Mouse (Mus musculus): ENCODE measurements around the gene Mpped2. TPM values are rescaled to one million over a fixed set of nuclear protein-coding genes. Genes with fewer than 3 reads are reported as not detected.

Mpped2 gene
- polyA plus RNA-seq, 1 experiment from 2014 or later = 197 TPM

DNA sequence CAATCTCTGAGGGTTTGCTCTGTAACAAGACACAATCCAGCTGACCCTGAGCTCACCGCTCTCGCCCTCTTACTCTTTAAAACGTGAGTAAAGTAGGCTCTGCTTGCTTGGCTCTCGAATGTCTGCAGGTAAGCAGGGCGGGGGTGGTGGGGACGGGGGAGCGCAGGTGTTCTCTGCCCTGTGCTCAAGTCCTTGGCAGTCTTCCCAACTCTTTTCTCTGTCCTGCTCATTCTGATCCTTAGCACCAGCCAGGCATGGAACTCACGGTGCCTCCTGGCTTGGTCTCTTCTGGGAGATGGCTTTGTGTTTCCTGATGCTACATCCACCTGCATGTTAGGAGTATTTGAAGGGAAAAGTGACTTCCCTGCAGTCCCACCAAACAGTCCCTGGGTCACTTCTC lies 158.4 kb downstream of the Mpped2 start:
- no peak for ATAC-seq
- H3K27me3 ChIP-seq = no peaks in the 10 kb centered on the region
- no peak overlapping the region for H3K4me3 ChIP-seq
- H3K27ac ChIP-seq = no peak overlapping the region
- no peak overlapping the region for H3K9ac ChIP-seq
- H3K4me1 ChIP-seq = peaks cover 57% of the 10 kb centered on the region
- no peak overlapping the region for H3K4me2 ChIP-seq
- no peaks in the 10 kb centered on the region for H3K36me3 ChIP-seq (ENCODE audit: poor library complexity, severe bottlenecking)
- H3K9me3 ChIP-seq (replicated peaks) = no peaks in the 10 kb centered on the region
- WGBS = 78% methylated on average over 8 of the region's 8 CpGs

DNA sequence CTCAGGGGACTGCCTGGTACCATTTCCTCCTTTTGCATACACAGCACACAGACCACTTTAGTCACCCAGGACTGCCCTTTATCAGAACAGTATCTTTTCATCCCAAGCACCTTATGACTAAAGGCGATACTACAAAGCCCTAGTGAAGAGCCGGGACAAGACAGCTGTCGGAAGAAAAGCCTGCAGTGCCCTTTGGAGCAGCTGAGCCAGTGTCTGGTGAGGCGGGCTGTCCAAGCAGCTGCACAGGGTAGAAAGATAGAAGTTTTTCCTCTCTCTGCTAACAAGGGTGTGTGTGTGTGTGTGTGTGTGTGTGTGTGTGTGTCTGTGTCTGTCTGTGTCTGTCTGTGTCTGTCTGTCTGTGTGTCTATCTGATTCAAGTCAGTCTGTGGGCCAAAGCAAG lies 161.1 kb downstream of the Mpped2 start:
- H3K9me3 ChIP-seq (replicated peaks) = no peaks in the 10 kb centered on the region
- 31% methylated on average over 4 of the region's 4 CpGs for WGBS
- H3K4me3 ChIP-seq = no peak overlapping the region
- 0 out of 2 replicates have a peak overlapping the region, but pooled peaks have one; percentile 27 for H3K4me2 ChIP-seq
- H3K4me1 ChIP-seq = peaks cover 72% of the 10 kb centered on the region
- 0 out of 2 replicates have a peak, but pooled peaks have one; percentile 5 for ATAC-seq
- no peaks in the 10 kb centered on the region for H3K27me3 ChIP-seq
- peak overlapping the region; percentile 45; the same call in 1 of the 2 replicates for H3K27ac ChIP-seq
- 0 out of 2 replicates have a peak overlapping the region, but pooled peaks have one; percentile 12 for H3K9ac ChIP-seq
- H3K36me3 ChIP-seq (ENCODE audit: poor library complexity, severe bottlenecking) = no peaks in the 10 kb centered on the region

DNA sequence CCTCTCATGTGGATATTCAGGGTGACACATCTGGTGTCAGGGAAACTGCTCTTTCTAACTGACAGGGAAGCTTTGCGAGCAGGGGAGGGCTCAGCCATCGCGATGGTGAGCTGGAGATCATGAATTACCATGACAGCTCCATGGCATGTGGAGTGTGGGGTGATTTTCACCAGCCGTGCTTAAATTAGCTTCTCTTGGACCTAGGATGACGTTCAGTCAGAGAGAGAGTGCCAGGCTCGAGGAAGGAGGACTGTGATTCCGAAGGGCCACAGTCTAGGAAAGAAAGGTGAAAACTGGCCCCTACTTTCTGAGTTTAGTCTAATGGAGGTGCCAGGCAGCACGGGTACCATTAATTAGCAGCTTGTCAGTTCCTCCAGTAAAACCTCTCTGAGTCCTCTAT lies 161.7 kb downstream of the Mpped2 start:
- Histone ChIP-seq H3K9me3 (replicated peaks) (no peaks in the 10 kb centered on the region), H3K4me1 (peaks cover 66% of the 10 kb centered on the region), H3K27ac (peak overlapping the region; percentile 45), H3K4me2 (peak overlapping the region; percentile 27), H3K4me3 (no peak overlapping the region), H3K36me3 (ENCODE audit: poor library complexity, severe bottlenecking) (no peaks in the 10 kb centered on the region), H3K9ac (0 out of 2 replicates have a peak overlapping the region, but pooled peaks have one; percentile 12), H3K27me3 (no peaks in the 10 kb centered on the region)
- 22% methylated on average over 8 of the region's 8 CpGs for WGBS
- peak; percentile 31 for ATAC-seq

DNA sequence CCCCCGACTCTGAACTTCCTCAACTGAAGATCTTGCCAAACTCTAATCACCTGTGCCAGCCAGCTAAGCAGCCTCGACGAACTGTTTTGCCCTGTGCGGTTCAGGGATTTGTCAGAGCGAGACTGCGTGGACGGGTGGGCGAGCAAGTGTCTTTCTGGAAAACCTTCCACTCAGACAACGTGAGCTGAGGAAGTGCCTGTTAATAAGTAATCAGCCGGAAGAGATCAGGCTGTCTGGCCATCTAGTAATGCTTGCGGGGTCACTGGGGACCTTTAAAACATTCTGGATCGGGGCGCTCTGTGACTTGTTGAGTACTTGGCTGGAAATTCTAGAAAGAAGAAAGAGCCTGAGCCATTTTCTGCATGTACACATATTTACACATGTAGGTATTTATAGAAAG lies 162.1 kb downstream of the Mpped2 start:
- Histone ChIP-seq H3K27ac (peak overlapping the region; percentile 45), H3K27me3 (no peaks in the 10 kb centered on the region), H3K9me3 (replicated peaks) (no peaks in the 10 kb centered on the region), H3K9ac (no peak overlapping the region), H3K4me3 (no peak overlapping the region), H3K4me2 (peak overlapping the region; percentile 27), H3K4me1 (peaks cover 65% of the 10 kb centered on the region), H3K36me3 (ENCODE audit: poor library complexity, severe bottlenecking) (no peaks in the 10 kb centered on the region)
- peak; percentile 11 for ATAC-seq
- WGBS = 35% methylated on average over 13 of the region's 13 CpGs

DNA sequence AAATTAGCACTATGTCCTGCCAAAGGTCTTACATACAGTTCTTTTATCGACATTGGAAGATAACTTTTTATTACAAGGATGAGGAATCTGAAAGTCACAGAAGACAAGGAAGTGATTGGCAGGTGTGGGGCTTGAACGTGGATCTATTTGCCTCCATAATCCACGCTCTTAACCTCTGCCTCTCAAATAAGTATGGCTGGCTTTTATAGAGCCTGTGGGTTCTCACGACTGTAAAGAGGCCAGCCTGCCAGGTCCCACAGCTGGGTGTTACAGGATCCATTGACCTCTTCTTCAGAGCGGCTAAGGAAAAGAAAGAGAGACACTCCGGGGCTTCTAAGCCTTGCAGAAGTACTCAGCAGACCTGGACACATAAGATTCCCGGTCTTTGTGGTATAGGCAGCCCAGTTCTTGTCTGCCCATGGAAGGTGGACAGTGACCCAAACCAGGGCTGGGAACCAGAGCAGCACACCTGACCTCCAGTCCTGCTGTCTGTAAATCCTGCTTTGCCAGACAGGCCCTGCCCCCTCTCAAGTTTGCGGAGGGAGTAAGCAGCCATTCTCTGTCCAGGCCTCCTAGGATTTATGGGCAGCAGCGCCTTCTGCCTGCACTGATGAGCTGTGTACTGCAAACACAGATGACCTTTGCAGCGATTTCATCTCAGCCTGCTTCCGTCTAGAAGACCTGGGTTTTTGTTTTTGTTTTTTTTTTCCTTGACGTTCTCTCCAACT lies 162.7 kb downstream of the Mpped2 start:
- Histone ChIP-seq H3K4me3 (no peak overlapping the region), H3K27me3 (no peaks in the 10 kb centered on the region), H3K4me2 (no peak overlapping the region; the same call in 1 of the 2 replicates), H3K9ac (peak overlapping the region; percentile 52; the same call in 1 of the 2 replicates), H3K36me3 (ENCODE audit: poor library complexity, severe bottlenecking) (no peaks in the 10 kb centered on the region), H3K27ac (peak overlapping the region; percentile 57), H3K9me3 (replicated peaks) (no peaks in the 10 kb centered on the region), H3K4me1 (peaks cover 71% of the 10 kb centered on the region)
- 15% methylated on average over 12 of the region's 12 CpGs for WGBS
- 0 out of 2 replicates have a peak, but pooled peaks have one; percentile 16 for ATAC-seq

DNA sequence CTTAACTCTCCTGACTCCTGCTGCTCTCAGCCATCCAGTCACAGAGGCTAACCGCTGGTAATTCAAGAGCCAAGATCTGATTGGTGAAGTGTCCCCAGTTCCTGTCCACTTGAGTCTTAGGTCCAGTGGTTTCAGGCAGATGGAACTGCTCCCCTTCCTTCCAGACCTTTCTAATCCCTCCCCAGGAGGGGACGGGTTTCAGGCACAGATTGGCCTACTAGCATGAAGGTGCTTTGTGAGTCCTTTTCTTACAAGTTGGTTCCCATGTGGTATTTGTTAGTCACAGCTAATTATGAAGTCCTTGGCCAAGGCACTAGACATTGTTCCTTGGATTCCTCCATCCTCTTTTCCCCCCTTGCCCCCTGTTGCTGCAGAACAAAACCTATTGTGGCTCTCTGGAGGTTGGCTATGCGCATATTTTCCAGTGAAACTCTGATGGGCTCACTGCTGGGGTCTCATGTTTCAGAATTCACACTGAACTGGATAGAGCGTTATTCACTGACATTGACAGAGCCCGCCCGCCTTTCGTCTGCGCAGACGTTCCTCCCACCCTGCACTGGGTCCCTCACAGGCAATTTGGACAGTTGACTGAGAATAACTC lies 163.4 kb downstream of the Mpped2 start:
- H3K4me2 ChIP-seq = peak overlapping the region; percentile 5; the same call in 1 of the 2 replicates
- H3K4me1 ChIP-seq = peaks cover 77% of the 10 kb centered on the region
- H3K27me3 ChIP-seq = no peaks in the 10 kb centered on the region
- no peak for ATAC-seq
- H3K9me3 ChIP-seq (replicated peaks) = no peaks in the 10 kb centered on the region
- peak overlapping the region; percentile 57 for H3K27ac ChIP-seq
- H3K36me3 ChIP-seq (ENCODE audit: poor library complexity, severe bottlenecking) = no peaks in the 10 kb centered on the region
- H3K9ac ChIP-seq = no peak overlapping the region
- no peak overlapping the region for H3K4me3 ChIP-seq
- WGBS = 12% methylated on average over 9 of the region's 9 CpGs

DNA sequence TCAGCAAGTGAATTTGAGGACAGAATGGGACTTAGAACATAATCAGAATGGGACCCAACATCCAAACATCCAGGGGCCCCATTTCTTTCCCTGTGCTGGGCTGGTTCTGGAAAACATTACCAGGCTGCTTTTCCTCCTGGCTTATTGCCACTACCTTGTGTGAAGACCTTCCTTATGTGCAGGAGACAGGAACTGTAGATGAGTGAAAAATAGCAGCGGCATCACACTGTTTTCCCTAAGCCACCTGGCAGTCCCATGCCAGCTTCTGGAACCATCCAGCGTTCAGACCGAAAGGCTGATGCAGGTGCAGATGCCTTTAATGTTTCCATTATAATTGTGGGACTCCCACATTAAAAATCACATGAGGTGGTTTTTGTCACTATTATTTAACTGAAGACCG lies 164.2 kb downstream of the Mpped2 start:
- H3K9ac ChIP-seq = no peak overlapping the region
- no peak for ATAC-seq
- H3K9me3 ChIP-seq (replicated peaks) = no peaks in the 10 kb centered on the region
- no peak overlapping the region for H3K4me3 ChIP-seq
- no peaks in the 10 kb centered on the region for H3K27me3 ChIP-seq
- no peak overlapping the region for H3K4me2 ChIP-seq
- no peak overlapping the region for H3K27ac ChIP-seq
- no peaks in the 10 kb centered on the region for H3K36me3 ChIP-seq (ENCODE audit: poor library complexity, severe bottlenecking)
- peaks cover 73% of the 10 kb centered on the region for H3K4me1 ChIP-seq
- 64% methylated on average over 4 of the region's 4 CpGs for WGBS

DNA sequence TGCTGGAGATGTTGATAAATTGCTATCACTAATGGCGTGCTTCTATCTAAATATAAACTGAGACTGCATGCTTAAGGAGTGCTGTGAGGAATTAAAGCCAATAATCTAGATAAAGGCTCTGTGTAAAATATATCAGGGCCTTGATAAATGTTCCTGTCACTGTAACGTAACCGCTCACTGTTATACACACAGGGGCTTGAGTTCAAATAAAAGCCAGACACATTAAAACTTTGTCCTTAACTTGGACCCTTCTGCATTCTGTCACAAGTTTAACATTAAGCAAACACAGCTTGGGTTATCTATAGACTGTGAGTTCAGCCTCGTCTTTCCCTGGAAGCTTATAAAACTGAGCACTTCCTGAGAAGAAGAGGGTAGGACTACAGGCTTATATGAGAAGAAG lies 164.6 kb downstream of the Mpped2 start:
- no peak for ATAC-seq
- 87% methylated on average over 4 of the region's 4 CpGs for WGBS
- peaks cover 73% of the 10 kb centered on the region for H3K4me1 ChIP-seq

DNA sequence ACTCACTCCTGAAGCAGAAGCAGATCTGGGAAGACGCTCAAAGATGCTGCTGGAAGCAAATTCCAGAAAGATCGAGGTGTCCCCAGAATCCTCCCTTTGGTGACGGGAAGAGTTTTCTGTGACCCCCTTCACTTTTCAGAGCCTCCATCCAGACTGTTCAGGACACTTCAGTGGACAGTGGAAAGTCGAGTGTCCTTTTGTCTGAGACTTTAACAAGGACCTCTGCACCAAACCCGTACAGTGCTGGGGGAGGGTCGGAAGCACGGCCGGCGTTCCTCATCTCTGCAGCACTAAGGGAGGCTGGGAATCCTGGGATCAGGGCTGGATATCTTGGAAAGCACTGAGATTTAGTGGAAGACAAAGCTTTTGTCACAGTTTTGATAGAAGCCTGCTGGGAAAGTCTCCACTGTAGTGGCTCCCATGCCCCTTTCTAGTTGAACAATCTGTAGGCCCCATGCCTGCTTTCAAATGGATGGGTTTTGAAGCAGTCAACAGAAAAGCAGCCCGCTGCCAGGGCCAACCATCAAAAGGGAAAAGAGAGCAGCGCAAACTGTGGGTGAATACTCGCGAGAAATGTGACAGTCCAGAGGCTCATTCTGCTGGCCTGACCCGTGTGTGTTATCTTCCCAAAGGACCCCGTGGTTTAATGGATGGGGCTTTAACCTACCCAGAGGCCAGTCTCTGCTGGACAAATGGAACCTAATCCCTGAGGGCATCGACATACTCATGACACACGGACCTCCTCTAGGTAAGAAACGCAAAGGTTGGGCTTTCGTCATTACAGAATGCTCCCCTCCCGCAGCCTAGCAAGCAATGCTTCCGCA lies 168.0 kb downstream of the Mpped2 start:
- Histone ChIP-seq H3K27me3 (no peaks in the 10 kb centered on the region), H3K9me3 (replicated peaks) (no peaks in the 10 kb centered on the region), H3K27ac (peak overlapping the region; percentile 33; the same call in 1 of the 2 replicates), H3K4me1 (peaks cover 44% of the 10 kb centered on the region), H3K36me3 (ENCODE audit: poor library complexity, severe bottlenecking) (peaks cover 26% of the 10 kb centered on the region), H3K4me3 (no peak overlapping the region), H3K9ac (no peak overlapping the region), H3K4me2 (no peak overlapping the region)
- WGBS = 56% methylated on average over 21 of the region's 21 CpGs
- ATAC-seq = peak; percentile 51; the same call in 1 of the 2 replicates

More for the DNA sequence above, 164.6 kb downstream of the Mpped2 start:
- Histone ChIP-seq H3K27ac (no peak overlapping the region), H3K27me3 (no peaks in the 10 kb centered on the region), H3K9ac (no peak overlapping the region), H3K9me3 (replicated peaks) (no peaks in the 10 kb centered on the region), H3K36me3 (ENCODE audit: poor library complexity, severe bottlenecking) (0 out of 2 replicates have a peak, but pooled peaks cover 3% of the 10 kb centered on the region), H3K4me2 (no peak overlapping the region), H3K4me3 (no peak overlapping the region)

DNA sequence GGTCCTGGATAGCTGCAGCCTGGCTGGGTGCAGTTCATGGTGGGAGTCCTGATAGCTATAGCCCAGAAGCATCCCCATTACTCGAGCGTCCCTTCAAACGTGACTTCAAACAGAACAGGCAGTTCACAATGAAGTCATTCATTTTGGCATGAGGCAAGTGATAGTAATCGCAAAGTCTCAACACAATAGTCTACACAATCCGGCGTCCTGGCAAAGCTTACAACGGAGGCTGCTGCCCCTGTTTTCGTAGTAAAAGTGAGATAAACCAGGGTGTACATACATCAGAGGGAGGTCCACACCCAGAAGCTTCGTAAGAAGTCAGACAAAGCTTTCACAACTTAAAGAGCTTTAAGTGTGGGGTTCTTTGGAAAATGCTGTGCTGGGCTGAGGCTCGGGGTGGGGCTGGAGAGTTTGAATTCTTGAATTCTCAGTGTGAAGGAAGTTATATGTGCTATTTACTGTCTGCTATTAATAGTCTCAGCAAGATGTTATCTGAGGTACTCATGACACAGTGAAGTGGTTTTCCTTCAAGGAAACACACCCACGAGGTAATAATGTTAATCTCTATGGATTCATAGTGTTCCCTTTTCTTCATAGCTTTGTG lies 170.1 kb downstream of the Mpped2 start:
- WGBS = 59% methylated on average over 11 of the region's 11 CpGs
- no peak overlapping the region for H3K27ac ChIP-seq

DNA sequence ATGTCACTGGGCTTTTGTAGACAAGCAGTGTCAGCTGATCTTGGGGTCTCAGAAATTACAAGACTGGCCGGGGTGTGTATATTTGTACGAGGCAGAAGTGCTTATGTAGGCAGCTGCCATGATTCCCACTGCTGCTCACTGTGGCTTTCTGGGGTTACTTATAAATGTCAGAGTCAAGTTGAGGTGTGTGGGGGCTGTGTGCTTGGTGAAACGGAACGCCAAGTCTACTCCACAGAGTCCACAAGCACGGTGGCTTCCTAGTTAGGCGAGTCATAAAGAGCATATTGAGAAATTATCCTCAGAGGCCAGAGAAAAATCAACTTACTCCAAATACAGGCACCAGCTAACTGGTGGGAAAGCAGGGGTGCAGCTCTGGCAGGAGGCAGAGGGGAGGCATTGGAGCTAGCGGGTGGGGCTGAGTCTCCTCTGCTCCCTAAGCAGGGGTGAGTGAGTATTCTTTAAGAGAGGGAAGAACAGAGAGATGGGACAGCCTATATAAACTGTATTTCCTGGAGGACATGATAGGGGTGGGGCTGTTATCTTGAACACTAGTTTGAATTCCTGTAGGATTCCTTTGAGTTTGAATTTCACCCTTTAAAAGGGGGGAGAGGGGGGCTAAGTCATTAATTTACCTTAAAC lies 172.2 kb downstream of the Mpped2 start:
- Histone ChIP-seq H3K9ac (no peak overlapping the region), H3K4me3 (no peak overlapping the region), H3K4me1 (peaks cover 21% of the 10 kb centered on the region), H3K27ac (no peak overlapping the region), H3K27me3 (no peaks in the 10 kb centered on the region), H3K4me2 (no peak overlapping the region), H3K9me3 (replicated peaks) (no peaks in the 10 kb centered on the region), H3K36me3 (ENCODE audit: poor library complexity, severe bottlenecking) (peaks cover 52% of the 10 kb centered on the region)
- ATAC-seq = no peak
- 89% methylated on average over 7 of the region's 7 CpGs for WGBS

More for the DNA sequence above, 170.1 kb downstream of the Mpped2 start:
- H3K4me2 ChIP-seq = no peak overlapping the region
- no peak for ATAC-seq
- no peak overlapping the region for H3K4me3 ChIP-seq
- no peaks in the 10 kb centered on the region for H3K9me3 ChIP-seq (replicated peaks)
- H3K27me3 ChIP-seq = no peaks in the 10 kb centered on the region
- H3K4me1 ChIP-seq = peaks cover 25% of the 10 kb centered on the region
- H3K36me3 ChIP-seq (ENCODE audit: poor library complexity, severe bottlenecking) = peaks cover 34% of the 10 kb centered on the region
- H3K9ac ChIP-seq = no peak overlapping the region

Data from forebrain, embryonic 13.5 days (tissue).